In genomic region chr19:46657339-46658020, GRCm38 (mm10) we compare ENCODE assay signal across 13 mouse cellular contexts. TPM values are rescaled to one million over a fixed set of nuclear protein-coding genes. Genes with fewer than 3 reads are reported as not detected.
DNase-seq lines count a peak whose midpoint lies in the region; ATAC-seq and TF ChIP-seq lines count a peak whose summit lies in the region.
"Had no signal": no experiment of that assay in that cellular context is flagged by ENCODE, and none has a peak within 500 bp of the region (broad histone marks: within the 10 kb centered on the region; RNA-seq: fewer than 3 reads in every experiment).

No protein-coding gene starts in this region.

- 89% methylated on average over 3 of the region's 3 CpGs for WGBS in kidney, adult 2 months
- 95% methylated on average over 3 of the region's 3 CpGs for WGBS in thymus, adult 2 months
- 95% methylated on average over 3 of the region's 3 CpGs for WGBS in hindbrain, embryonic 14.5 days

- TF ChIP-seq POLR2A in kidney, adult 2 months (IDR thresholded peaks at IDR 0.05; ENCODE audit: low read depth, low read length), result no peak
- TF ChIP-seq POLR2A in thymus, adult 2 months (IDR thresholded peaks at IDR 0.05; ENCODE audit: control insufficient read depth, extremely low read depth, insufficient read depth, low read length, poor library complexity), result no peak

- no peak for DNase-seq in kidney, adult 2 months
- no peak for DNase-seq in kidney, adult 18-20 months
- DNase-seq in thymus, adult 2 months, result peak; percentile 37
- no peak for DNase-seq in thymus, adult 18-20 months
- DNase-seq in induced T-regulatory cell, adult 2 months (ENCODE audit: low read depth), result peak; percentile 75
- DNase-seq in urinary bladder, postnatal 4 days (ENCODE audit: low spot score in 2 of 2), result no peak
- no peak for DNase-seq in cerebellum, adult 9-11 months
- DNase-seq in hindbrain, embryonic 14.5 days (ENCODE audit: low spot score), result no peak
- DNase-seq: adrenal gland, adult 2 months had no signal

- H3K27me3 ChIP-seq in kidney, adult 2 months (replicated peaks; ENCODE audit: control insufficient read depth, insufficient read depth, low read length), result no peaks in the 10 kb centered on the region
- H3K27me3 ChIP-seq in thymus, adult 2 months (ENCODE audit: control insufficient read depth, insufficient read depth, low read length), result no peaks in the 10 kb centered on the region
- no peaks in the 10 kb centered on the region for H3K27me3 ChIP-seq in hindbrain, embryonic 14.5 days (ENCODE audit: control insufficient read depth, insufficient read depth, low read length)
- H3K27me3 ChIP-seq: limb, embryonic 12.5 days; stomach, embryonic 15.5 days had no signal

- no peaks in the 10 kb centered on the region for H3K9me3 ChIP-seq in hindbrain, embryonic 14.5 days (ENCODE audit: control insufficient read depth, low read length)
- H3K9me3 ChIP-seq: limb, embryonic 12.5 days; stomach, embryonic 15.5 days had no signal

- no peak overlapping the region for H3K9ac ChIP-seq in hindbrain, embryonic 14.5 days
- H3K9ac ChIP-seq: limb, embryonic 12.5 days; stomach, embryonic 15.5 days had no signal

- no peak overlapping the region for H3K4me3 ChIP-seq in kidney, adult 2 months (ENCODE audit: insufficient read depth, low read depth, low read length)
- no peak overlapping the region for H3K4me3 ChIP-seq in thymus, adult 2 months (ENCODE audit: control insufficient read depth, insufficient read depth, low read length)
- H3K4me3 ChIP-seq in hindbrain, embryonic 14.5 days (replicated peaks; ENCODE audit: low read length), result no peak overlapping the region
- H3K4me3 ChIP-seq: limb, embryonic 12.5 days; myocyte; stomach, embryonic 15.5 days had no signal

- ATAC-seq in hindbrain, embryonic 14.5 days (ENCODE audit: low FRiP score), result no peak

- H3K36me3 ChIP-seq in kidney, adult 2 months (ENCODE audit: control insufficient read depth, insufficient read depth, low read length), result peaks cover 8% of the 10 kb centered on the region
- H3K36me3 ChIP-seq in thymus, adult 2 months (ENCODE audit: control insufficient read depth, insufficient read depth, low read length), result peaks cover 20% of the 10 kb centered on the region
- peaks cover 42% of the 10 kb centered on the region for H3K36me3 ChIP-seq in hindbrain, embryonic 14.5 days (replicated peaks; ENCODE audit: control insufficient read depth, insufficient read depth)

- peak; percentile 52 for TF ChIP-seq CTCF in kidney, adult 2 months (conservative IDR thresholded peaks at IDR 0.05; ENCODE audit: insufficient read depth, insufficient read length, low read depth, low read length)
- TF ChIP-seq CTCF in thymus, adult 2 months (IDR thresholded peaks at IDR 0.05; ENCODE audit: borderline replicate concordance, control insufficient read depth, extremely low read depth, insufficient read depth, low read length, poor library complexity), result no peak

- H3K4me2 ChIP-seq in hindbrain, embryonic 14.5 days (replicated peaks), result no peak overlapping the region
- H3K4me2 ChIP-seq: limb, embryonic 12.5 days; stomach, embryonic 15.5 days had no signal

- no peaks in the 10 kb centered on the region for H3K4me1 ChIP-seq in kidney, adult 2 months (ENCODE audit: control insufficient read depth, insufficient read depth, low read length)
- H3K4me1 ChIP-seq in thymus, adult 2 months (replicated peaks; ENCODE audit: control insufficient read depth, insufficient read depth, low read length), result peaks cover 22% of the 10 kb centered on the region
- H3K4me1 ChIP-seq in hindbrain, embryonic 14.5 days (replicated peaks; ENCODE audit: control insufficient read depth, insufficient read depth, low read length), result no peaks in the 10 kb centered on the region
- H3K4me1 ChIP-seq: stomach, embryonic 15.5 days had no signal

- no peak overlapping the region for H3K27ac ChIP-seq in kidney, adult 2 months (ENCODE audit: insufficient read depth, low read depth, low read length)
- no peak overlapping the region for H3K27ac ChIP-seq in thymus, adult 2 months (ENCODE audit: control insufficient read depth, insufficient read depth, low read length)
- no peak overlapping the region for H3K27ac ChIP-seq in hindbrain, embryonic 14.5 days
- H3K27ac ChIP-seq: limb, embryonic 12.5 days; stomach, embryonic 15.5 days had no signal

RNA-seq across cellular contexts. Expression of gene Cyp17a1, which starts 15.5 kb away (rescaled TPM):
- 0.27 and 0.29 TPM in 2 replicates for polyA plus RNA-seq in kidney, adult 2 months (2012; rRNA removed)
- 0.26 and 0.42 TPM in 2 replicates for polyA plus RNA-seq in thymus, adult 2 months (2012; rRNA removed)
- polyA plus RNA-seq in hindbrain, embryonic 14.5 days (2014; fragmentation: Nextera tagmentation; extraction: Ambion mirVana), result not detected in 2 replicates
- polyA plus RNA-seq: embryonic facial prominence, embryonic 11.5 days; limb, embryonic 12.5 days; myocyte; stomach, embryonic 15.5 days had no signal

RNA-seq across cellular contexts. Expression of gene Borcs7, which starts 32.2 kb away (rescaled TPM):
- polyA plus RNA-seq in kidney, adult 2 months (2012; rRNA removed), result 4.8 and 6.0 TPM in 2 replicates
- polyA plus RNA-seq in thymus, adult 2 months (2012; rRNA removed), result 3.0 and 4.4 TPM in 2 replicates
- polyA plus RNA-seq in hindbrain, embryonic 14.5 days (2014; fragmentation: Nextera tagmentation; extraction: Ambion mirVana), result 21.2 and 26.6 TPM in 2 replicates

RNA-seq across cellular contexts. Expression of gene As3mt, which starts 49.8 kb away (rescaled TPM):
- 28.8 and 43.7 TPM in 2 replicates for polyA plus RNA-seq in kidney, adult 2 months (2012; rRNA removed)
- polyA plus RNA-seq in thymus, adult 2 months (2012; rRNA removed), result 9.5 and 9.6 TPM in 2 replicates
- polyA plus RNA-seq in hindbrain, embryonic 14.5 days (2014; fragmentation: Nextera tagmentation; extraction: Ambion mirVana), result 38.6 and 40.1 TPM in 2 replicates

RNA-seq across cellular contexts. Expression of gene Wbp1l, which starts 58.6 kb away (rescaled TPM):
- 60.1 and 60.3 TPM in 2 replicates for polyA plus RNA-seq in kidney, adult 2 months (2012; rRNA removed)
- 77.0 and 87.8 TPM in 2 replicates for polyA plus RNA-seq in thymus, adult 2 months (2012; rRNA removed)
- polyA plus RNA-seq in hindbrain, embryonic 14.5 days (2014; fragmentation: Nextera tagmentation; extraction: Ambion mirVana), result 29.9 and 31.7 TPM in 2 replicates

Comparison
In these comparisons a context has a peak if more than half of its experiments do, and no peak if none do; other contexts are left out.
1. DNase-seq: peak in thymus, adult 2 months (single experiment) and induced T-regulatory cell, adult 2 months (single experiment); none in kidney, adult 2 months (single experiment), kidney, adult 18-20 months (single experiment), thymus, adult 18-20 months (0 of 2), urinary bladder, postnatal 4 days (0 of 2), cerebellum, adult 9-11 months (single experiment) and hindbrain, embryonic 14.5 days (single experiment).